Mouse (Mus musculus): ENCODE data around the gene Ghrh. TPM values are rescaled to one million over a fixed set of nuclear protein-coding genes. Genes with fewer than 3 reads are reported as not detected.

Gene Ghrh
- polyA plus RNA-seq (2014; fragmentation: Illumina TruSeq; extraction: RNeasy Lipid Tissue Mini Kit (QIAGEN cat#74804)), result not detected

DNA sequence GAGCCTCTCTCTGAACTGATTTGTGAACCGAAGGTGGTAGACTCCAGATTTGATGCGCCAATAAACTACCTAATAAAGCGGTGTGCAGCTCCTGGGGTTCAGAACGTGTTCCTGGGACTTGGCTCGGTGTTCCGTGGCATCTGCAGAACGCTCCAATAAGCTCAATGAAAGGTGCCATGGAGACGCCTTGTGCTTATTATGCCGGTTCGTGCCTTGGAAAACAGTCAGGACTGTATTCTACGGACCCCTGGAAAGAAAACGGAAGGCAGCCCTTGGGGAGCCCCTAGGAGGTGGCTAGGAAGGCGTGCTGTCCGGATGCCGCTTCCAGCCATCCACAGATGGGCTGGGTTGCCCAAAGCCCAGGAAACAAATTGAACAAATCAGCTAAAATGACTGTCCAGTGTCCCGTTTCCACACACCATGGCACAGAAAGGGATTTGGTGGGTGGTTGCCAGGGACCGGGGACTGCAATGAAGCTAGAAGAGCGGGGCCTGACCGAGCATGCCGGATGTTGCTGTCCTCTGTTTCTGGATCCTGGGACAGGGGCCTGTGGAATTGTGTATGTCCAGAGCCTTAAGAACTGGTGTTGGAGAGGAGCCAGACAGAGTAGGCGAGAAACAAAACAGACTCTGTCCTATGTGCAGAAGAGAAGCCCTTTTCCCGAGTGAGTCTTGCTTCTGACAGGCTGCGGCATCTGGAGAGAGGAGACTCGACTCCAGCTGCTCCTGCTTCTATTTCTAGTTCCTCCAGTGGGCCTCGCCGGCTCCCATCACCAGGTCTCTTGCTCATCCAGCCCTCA, at the start of gene Ghrh:
Gene Ghrh, minus strand, starts transcription at position 146 of the 799 bp plus-strand sequence.

DNA sequence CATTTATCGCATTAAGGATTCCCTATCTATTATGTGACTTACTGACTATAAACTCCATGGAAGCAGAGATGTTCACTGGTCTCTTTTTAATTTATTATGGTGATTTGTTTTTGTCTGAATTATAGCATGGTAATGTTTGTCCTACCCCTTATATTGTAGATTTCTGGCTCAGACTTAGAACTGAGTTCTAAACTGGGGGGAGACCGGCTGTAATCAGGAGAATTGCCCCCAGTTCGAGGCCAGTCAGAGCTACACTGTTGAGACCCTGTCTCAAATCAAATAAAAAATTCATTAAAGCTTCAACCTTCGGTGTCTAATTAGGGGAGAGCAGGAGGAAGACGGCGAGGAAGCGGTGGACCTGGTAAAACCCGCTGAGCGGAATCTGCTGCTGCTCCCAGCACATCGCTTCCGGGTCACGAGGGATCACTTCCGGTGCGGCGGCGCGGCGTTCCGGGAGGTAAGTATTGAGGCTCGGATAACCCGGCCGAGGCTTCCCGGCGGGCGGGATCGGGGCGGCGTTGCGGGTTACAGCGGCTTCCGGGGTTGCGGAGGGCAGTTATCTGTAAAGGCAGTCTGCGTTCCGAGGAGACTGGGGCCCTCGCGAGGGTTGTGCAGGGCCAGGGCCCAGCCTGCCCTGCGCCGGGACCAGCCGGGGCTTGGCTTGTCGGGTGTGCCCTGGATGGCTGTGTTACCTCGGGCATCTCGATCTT, 20.0 kb upstream of the Ghrh start, which contains the start of gene Manbal:
Gene Manbal, plus strand, starts transcription at position 411 of the 710 bp plus-strand sequence.

Other genes with a start within 250 kb of the Ghrh start
- 142 TPM for gene Samhd1, start 212.2 kb downstream of the Ghrh start, polyA plus RNA-seq (2014; fragmentation: Illumina TruSeq; extraction: RNeasy Lipid Tissue Mini Kit (QIAGEN cat#74804))
- 44.8 TPM for gene Rbl1, start 143.0 kb downstream of the Ghrh start, polyA plus RNA-seq (2014; fragmentation: Illumina TruSeq; extraction: RNeasy Lipid Tissue Mini Kit (QIAGEN cat#74804))
- gene Rpn2, start 68.5 kb downstream of the Ghrh start, polyA plus RNA-seq (2014; fragmentation: Illumina TruSeq; extraction: RNeasy Lipid Tissue Mini Kit (QIAGEN cat#74804)), result 371 TPM
- 0.31 TPM for gene Mroh8, start 68.0 kb downstream of the Ghrh start, polyA plus RNA-seq (2014; fragmentation: Illumina TruSeq; extraction: RNeasy Lipid Tissue Mini Kit (QIAGEN cat#74804))
- 5.3 TPM for gene Manbal, start 20.1 kb upstream of the Ghrh start, polyA plus RNA-seq (2014; fragmentation: Illumina TruSeq; extraction: RNeasy Lipid Tissue Mini Kit (QIAGEN cat#74804))
- gene Src, start 70.9 kb upstream of the Ghrh start, polyA plus RNA-seq (2014; fragmentation: Illumina TruSeq; extraction: RNeasy Lipid Tissue Mini Kit (QIAGEN cat#74804)), result 1.7 TPM
- 34.3 TPM for gene Nnat, start 212.6 kb upstream of the Ghrh start, polyA plus RNA-seq (2014; fragmentation: Illumina TruSeq; extraction: RNeasy Lipid Tissue Mini Kit (QIAGEN cat#74804))
- gene Blcap, start 223.8 kb upstream of the Ghrh start, polyA plus RNA-seq (2014; fragmentation: Illumina TruSeq; extraction: RNeasy Lipid Tissue Mini Kit (QIAGEN cat#74804)), result 32.6 TPM